Mouse (Mus musculus) embryonic facial prominence, embryonic 14.5 days (tissue): ENCODE measurements around the gene Marc2. TPM values are rescaled to one million over a fixed set of nuclear protein-coding genes. Genes with fewer than 3 reads are reported as not detected.
A peak's percentile ranks its signal among the peaks of the same experiment; 100 is the strongest.

Source experiments
- ATAC-seq: fragments of 200-750 bp; cut with Nextera tagmentation; 2 replicates; pipeline ENCODE4 v1.8.0; 2017; ENCODE audit warnings: low read depth, moderate number of reproducible peaks, moderate TSS enrichment
- DNase-seq: peaks from one replicate; pipeline ENCODE4 v3.0.0-alpha.2; 2015; ENCODE audit warnings: low spot score
- H3K27ac ChIP-seq: fragments of 300-500 bp; sonication (generic); replicated peaks from 2 replicates; pipeline ENCODE4 v1.5.1; 2014; ENCODE audit warnings: low read depth, mild to moderate bottlenecking, low read length, moderate library complexity
- H3K27me3 ChIP-seq: fragments of 300-500 bp; sonication (generic); replicated peaks from 2 replicates; pipeline ENCODE4 v1.6.1; 2014; ENCODE audit warnings: low read length; ENCODE audit not compliant: control insufficient read depth, insufficient read depth
- H3K36me3 ChIP-seq: fragments of 300-500 bp; sonication (generic); 2 replicates; pipeline ENCODE4 v1.6.1; 2014; ENCODE audit warnings: low read length, mixed read lengths; ENCODE audit not compliant: control insufficient read depth, insufficient read depth
- H3K4me1 ChIP-seq: fragments of 300-500 bp; sonication (generic); 2 replicates; pipeline ENCODE4 v1.6.1; 2014; ENCODE audit warnings: antibody characterized with exemption, low read length; ENCODE audit not compliant: control insufficient read depth, insufficient read depth
- H3K4me2 ChIP-seq: fragments of 300-500 bp; sonication (generic); 2 replicates; pipeline ENCODE4 v1.6.1; 2014; ENCODE audit warnings: low read depth, mild to moderate bottlenecking, low read length, moderate library complexity, mixed read lengths
- H3K4me3 ChIP-seq: fragments of 300-500 bp; sonication (generic); 2 replicates; pipeline ENCODE4 v1.5.1; 2014; ENCODE audit warnings: low read depth, mild to moderate bottlenecking, low read length
- H3K9ac ChIP-seq: fragments of 300-500 bp; sonication (generic); 2 replicates; pipeline ENCODE4 v1.6.1; 2014; ENCODE audit warnings: low read depth, mild to moderate bottlenecking, low read length, moderate library complexity, mixed read lengths
- H3K9me3 ChIP-seq: fragments of 300-500 bp; sonication (generic); 2 replicates; pipeline ENCODE4 v1.6.1; 2016; ENCODE audit warnings: low read length; ENCODE audit not compliant: control insufficient read depth
- WGBS: fragments of 180-500 bp; shearing (Covaris S2); extraction: QIAGEN DNeasy Blood & Tissue Kit; methylation state at CpG from one replicate; pipeline ENCODE4 v1.1.7; 2014; 5-methylcytosine and 5-hydroxymethylcytosine counted together
- polyA plus RNA-seq: library from polyadenylated mRNA; unstranded; fragments of >200 nt; fragmentation: Nextera tagmentation; extraction: Ambion mirVana; gene quantifications from 2 replicates; pipeline ENCODE4 v1.2.1, GENCODE M21; 2014

Gene Marc2
- polyA plus RNA-seq, 1 experiment from 2014 or later, result 218 TPM

DNA sequence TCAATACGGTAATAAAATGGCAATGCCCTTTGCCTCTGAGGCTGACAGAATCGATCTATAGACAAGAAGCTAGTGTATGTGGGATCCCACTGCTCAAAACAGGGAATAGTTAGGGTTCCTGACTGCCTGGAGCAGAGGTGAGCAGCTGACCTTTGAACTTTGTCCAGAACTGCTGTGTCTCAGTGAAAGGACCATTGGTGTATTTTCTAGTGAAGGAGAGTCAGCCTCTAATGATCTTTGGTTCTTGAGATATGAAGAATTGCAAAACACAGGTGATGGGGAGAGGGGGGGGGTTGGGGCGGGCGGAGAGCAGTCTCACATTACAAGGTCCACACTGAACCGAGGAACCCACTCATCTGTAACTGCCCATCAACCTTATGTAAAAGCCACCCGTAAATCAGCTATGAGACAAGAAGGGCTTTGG is 36.7 kb downstream of the Marc2 start:
- no peak overlapping the region for H3K27ac ChIP-seq
- H3K4me2 ChIP-seq, result no peak overlapping the region
- peaks cover 8% of the 10 kb centered on the region; the same call in 1 of the 2 replicates for H3K36me3 ChIP-seq
- H3K9me3 ChIP-seq, result no peaks in the 10 kb centered on the region
- ATAC-seq (no peak), DNase-seq (no peak)
- H3K4me1 ChIP-seq, result peaks cover 8% of the 10 kb centered on the region
- H3K4me3 ChIP-seq, result no peak overlapping the region
- H3K9ac ChIP-seq, result no peak overlapping the region
- peaks cover 23% of the 10 kb centered on the region for H3K27me3 ChIP-seq
- 64% methylated on average over 6 of the region's 6 CpGs for WGBS

DNA sequence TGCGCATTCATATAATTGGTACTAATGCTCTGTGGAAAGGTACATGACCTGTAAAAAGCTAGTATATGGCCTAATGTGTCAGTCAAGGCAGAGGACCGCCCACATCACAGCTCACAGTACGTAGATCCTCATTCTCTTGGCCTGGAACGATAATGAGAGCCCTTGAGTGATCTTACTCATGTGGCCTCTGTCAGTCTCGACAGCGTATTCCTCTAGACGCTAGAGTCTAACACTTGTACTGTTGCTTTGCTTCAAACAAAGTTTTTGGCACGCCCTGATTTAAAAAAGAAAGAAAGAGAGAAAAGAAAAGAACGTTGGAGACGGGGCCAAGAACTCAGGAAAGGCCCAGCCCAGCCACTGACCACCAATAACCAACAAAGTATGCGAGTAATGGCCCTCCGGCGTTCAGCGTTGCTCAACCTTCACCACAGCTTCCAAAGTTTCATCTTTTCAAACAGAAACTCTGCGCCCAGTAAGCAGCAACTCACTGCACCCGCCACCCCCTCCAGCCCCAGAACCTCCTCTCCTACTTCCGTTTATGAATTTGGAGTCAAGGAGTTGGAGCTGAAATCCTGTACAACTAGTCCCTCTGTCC is 37.7 kb downstream of the Marc2 start:
- H3K9ac ChIP-seq, result no peak overlapping the region
- no peak overlapping the region for H3K4me3 ChIP-seq
- DNase-seq (no peak), ATAC-seq (no peak)
- peaks cover 8% of the 10 kb centered on the region for H3K4me1 ChIP-seq
- H3K36me3 ChIP-seq, result peaks cover 6% of the 10 kb centered on the region; the same call in 1 of the 2 replicates
- H3K9me3 ChIP-seq, result no peaks in the 10 kb centered on the region
- no peak overlapping the region for H3K27ac ChIP-seq
- H3K27me3 ChIP-seq, result peaks cover 23% of the 10 kb centered on the region
- H3K4me2 ChIP-seq, result no peak overlapping the region
- WGBS, result 86% methylated on average over 17 of the region's 17 CpGs

DNA sequence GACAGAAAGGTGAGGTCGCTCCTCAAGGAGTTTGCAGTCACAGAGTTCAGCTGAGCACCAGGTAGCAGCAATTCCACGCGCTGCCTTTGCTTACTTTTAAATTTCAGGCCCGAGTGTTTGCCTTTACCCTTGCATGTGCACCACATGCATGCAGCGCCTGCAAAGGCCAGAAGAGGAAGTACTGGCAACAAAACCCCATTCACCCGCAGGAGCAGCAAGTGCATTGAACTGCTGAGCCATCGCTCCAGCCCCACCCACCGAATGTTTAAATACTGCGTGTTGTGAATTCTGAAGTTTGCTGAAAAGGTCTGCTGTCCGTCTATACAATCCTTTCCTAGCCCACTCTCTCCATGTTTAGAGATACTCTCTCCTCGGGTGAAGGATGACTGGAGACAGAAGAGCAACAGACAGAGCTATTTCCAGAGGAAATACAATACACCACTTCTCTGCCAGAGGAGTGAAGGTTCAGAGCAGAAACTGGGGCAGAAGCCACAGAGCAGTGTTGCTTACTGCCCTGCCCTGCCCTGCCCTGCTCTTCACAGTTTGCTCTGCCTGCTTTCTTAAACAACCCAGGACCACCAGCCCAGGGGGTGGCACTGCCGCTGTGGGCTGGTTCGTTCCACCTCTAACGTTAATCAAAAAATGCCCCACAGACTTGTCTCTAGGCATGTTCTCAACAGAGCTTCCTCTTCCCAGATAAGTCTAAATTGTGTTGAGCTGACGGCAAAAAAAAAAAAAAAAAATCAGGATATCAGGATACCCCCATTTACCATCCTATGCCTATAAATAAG is 38.4 kb downstream of the Marc2 start:
- ATAC-seq (no peak), DNase-seq (no peak)
- WGBS, result 68% methylated on average over 15 of the region's 15 CpGs

DNA sequence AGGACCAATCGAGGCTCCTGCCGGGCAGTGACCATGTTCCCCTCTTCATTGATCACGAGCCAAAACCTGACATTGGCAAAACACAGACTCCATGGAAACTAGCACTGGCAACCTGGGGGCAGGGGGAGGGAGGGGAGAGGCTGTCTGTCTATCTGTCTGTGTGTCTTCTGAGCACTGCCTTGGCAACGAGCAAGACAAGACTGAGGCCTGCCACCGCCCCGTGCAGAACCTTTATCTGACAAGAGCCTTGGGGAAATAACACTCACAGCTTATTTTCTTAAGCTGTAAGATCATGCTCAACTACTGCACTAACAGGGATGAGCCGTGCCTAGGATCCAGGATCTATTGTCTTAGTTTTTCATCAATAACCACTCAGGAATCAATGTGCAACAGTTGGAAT is 39.1 kb downstream of the Marc2 start:
- Histone ChIP-seq H3K9me3 (no peaks in the 10 kb centered on the region), H3K4me3 (no peak overlapping the region), H3K4me1 (peaks cover 8% of the 10 kb centered on the region), H3K27ac (no peak overlapping the region), H3K4me2 (no peak overlapping the region), H3K9ac (no peak overlapping the region), H3K36me3 (no peaks in the 10 kb centered on the region), H3K27me3 (peaks cover 23% of the 10 kb centered on the region)
- DNase-seq (no peak), ATAC-seq (no peak)
- WGBS, result 72% methylated on average over 7 of the region's 7 CpGs

More for the DNA sequence above, 38.4 kb downstream of the Marc2 start:
- no peak overlapping the region for H3K4me3 ChIP-seq
- peaks cover 23% of the 10 kb centered on the region for H3K27me3 ChIP-seq
- H3K36me3 ChIP-seq, result no peaks in the 10 kb centered on the region
- no peak overlapping the region for H3K9ac ChIP-seq
- H3K9me3 ChIP-seq, result no peaks in the 10 kb centered on the region
- peaks cover 8% of the 10 kb centered on the region for H3K4me1 ChIP-seq
- no peak overlapping the region for H3K27ac ChIP-seq
- H3K4me2 ChIP-seq, result no peak overlapping the region

DNA sequence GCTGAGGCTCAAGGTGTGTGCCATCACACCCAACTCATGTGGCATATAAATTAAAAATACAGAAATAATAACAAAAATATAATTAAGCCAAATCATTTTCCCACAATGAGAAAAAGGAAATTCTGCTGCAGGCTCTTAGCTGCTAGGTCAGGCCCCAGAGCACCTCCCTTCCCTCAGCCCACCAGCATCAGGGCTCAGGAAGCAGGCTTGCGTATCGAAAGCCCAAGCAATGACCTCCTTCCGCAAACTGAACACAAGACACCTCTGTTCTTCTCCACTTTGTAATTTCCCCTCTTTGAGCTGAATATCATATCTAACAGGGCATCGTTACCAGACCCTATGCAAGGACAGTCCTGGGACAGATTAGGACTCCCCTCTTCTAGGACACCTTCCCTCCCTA is 40.5 kb downstream of the Marc2 start:
- H3K4me3 ChIP-seq, result no peak overlapping the region
- peaks cover 4% of the 10 kb centered on the region for H3K4me1 ChIP-seq
- ATAC-seq (no peak), DNase-seq (no peak)
- no peaks in the 10 kb centered on the region for H3K36me3 ChIP-seq
- H3K9me3 ChIP-seq, result no peaks in the 10 kb centered on the region
- H3K27ac ChIP-seq, result no peak overlapping the region
- no peak overlapping the region for H3K9ac ChIP-seq
- 87% methylated on average over 4 of the region's 4 CpGs for WGBS
- no peak overlapping the region for H3K4me2 ChIP-seq
- H3K27me3 ChIP-seq, result peaks cover 11% of the 10 kb centered on the region

DNA sequence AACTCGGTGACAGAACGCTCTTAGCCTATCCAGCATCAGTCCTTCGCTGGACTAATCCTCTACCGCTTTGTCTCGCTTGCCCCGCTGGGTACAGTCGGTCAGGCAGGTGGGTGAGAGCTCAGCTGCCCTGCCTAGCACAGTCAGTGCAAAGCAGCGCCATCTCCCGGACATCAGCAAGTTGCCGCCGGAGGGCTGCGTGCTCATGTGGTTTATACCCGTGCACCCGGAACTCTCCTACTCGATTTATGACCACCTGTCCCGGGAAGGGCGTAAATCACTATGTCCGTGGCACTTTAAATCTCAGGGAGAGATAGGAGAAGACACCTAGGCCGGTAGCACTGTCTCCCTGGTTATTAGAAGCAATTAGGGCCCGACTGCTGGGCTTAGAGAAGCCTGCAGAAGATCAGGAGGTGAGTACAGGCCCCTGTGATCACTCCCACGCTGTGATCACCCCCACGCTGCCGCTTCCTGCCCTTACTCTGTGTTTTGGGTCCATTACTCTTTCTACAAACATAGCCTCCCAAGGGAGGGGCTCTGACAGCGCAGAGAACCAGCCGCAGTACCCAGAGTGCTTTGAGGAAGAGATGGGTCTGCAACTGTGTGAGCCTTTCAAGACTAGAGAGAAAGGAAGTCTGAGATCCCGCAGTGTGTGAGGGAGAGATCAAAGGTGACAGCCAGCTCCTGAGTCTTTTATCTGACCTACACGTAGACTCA is 52.9 kb downstream of the Marc2 start:
- H3K36me3 ChIP-seq, result no peaks in the 10 kb centered on the region
- no peak for ATAC-seq
- 17% methylated on average over 27 of the region's 27 CpGs for WGBS

DNA sequence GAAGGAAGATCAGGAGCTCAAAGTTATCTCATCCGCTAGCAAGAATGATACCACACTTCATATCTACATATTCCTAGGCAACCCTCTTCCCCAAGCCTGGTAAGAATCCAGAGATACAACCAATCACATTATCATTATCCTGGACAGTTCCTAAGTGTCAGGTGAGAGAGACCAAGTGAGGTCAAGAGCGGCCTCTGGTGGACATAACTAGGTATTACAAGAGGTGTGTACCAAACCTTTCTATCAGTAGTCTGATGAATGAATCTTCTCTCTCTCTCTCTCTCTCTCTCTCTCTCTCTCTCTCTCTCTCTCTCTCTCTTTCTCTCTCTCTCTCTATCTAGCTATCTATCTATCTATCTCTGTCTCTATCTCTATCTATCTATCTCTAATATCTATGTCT is 55.1 kb downstream of the Marc2 start:
- H3K4me1 ChIP-seq, result no peaks in the 10 kb centered on the region
- ATAC-seq, result no peak
- no peak overlapping the region for H3K4me2 ChIP-seq
- DNase-seq, result peak; percentile 38
- 4% methylated on average over 2 of the region's 2 CpGs for WGBS
- no peaks in the 10 kb centered on the region for H3K9me3 ChIP-seq
- H3K27me3 ChIP-seq, result no peaks in the 10 kb centered on the region
- no peak overlapping the region for H3K4me3 ChIP-seq
- H3K9ac ChIP-seq, result no peak overlapping the region
- no peak overlapping the region for H3K27ac ChIP-seq
- H3K36me3 ChIP-seq, result no peaks in the 10 kb centered on the region

More for the DNA sequence above, 52.9 kb downstream of the Marc2 start:
- Histone ChIP-seq H3K27me3 (no peaks in the 10 kb centered on the region), H3K4me3 (no peak overlapping the region), H3K27ac (no peak overlapping the region), H3K9ac (no peak overlapping the region), H3K9me3 (no peaks in the 10 kb centered on the region), H3K4me1 (no peaks in the 10 kb centered on the region), H3K4me2 (no peak overlapping the region)
- DNase-seq, result peak; percentile 29

DNA sequence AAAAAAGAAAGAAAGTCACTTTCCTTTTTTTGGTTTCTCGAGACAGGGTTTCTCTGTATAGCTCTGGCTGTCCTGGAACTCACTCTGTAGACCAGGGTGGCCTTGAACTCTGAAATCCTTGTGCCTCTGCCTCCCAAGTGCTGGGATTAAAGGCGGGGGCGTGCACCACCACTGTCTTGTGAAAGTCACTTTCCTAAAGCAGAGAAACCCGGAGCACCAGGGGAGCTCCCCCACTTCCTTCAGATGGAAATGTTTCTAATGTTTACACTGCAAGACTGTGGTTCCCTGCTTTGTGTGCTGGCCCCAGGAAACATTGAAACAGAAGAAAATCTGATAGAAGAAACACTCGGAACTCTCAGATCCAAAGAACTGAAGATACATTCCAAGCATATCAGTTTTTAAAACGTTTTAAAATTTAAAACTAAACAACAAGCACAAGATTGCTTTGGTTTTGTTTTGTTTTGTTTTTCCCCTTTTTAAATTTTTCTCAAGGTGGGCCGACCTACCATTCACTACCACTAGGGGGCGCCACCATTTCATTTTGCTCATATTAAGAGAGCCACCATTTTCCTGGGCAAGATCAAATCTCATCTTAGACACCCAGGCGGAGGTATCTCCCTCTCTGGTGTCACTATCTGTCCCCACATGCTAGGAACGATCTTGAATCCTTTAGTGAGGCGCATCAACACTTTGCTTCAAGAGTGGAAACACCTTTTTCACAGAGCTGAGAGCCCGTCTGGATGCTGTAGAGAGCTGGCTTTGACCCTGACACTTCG is 59.7 kb downstream of the Marc2 start:
- no peak overlapping the region for H3K27ac ChIP-seq
- WGBS, result 65% methylated on average over 13 of the region's 13 CpGs
- no peaks in the 10 kb centered on the region for H3K36me3 ChIP-seq
- no peaks in the 10 kb centered on the region for H3K4me1 ChIP-seq
- H3K4me2 ChIP-seq, result no peak overlapping the region
- ATAC-seq, result no peak
- H3K27me3 ChIP-seq, result no peaks in the 10 kb centered on the region
- no peak for DNase-seq
- no peaks in the 10 kb centered on the region for H3K9me3 ChIP-seq
- no peak overlapping the region for H3K9ac ChIP-seq
- no peak overlapping the region for H3K4me3 ChIP-seq
